Mouse (Mus musculus) megakaryocyte, embryonic 14.5 days (primary cell): Measurements from ENCODE around the gene Mosmo.

Experiments used
- FLI1 ChIP-seq: IDR thresholded peaks from 2 replicates; pipeline ENCODE4 v1.6.1; 2012; ENCODE audit warnings: low read length, inconsistent platforms, mixed read lengths
- GATA1 ChIP-seq: IDR thresholded peaks from 3 replicates; pipeline ENCODE4 v1.6.1; 2012; ENCODE audit warnings: mixed read lengths, low read length, inconsistent platforms, borderline replicate concordance

DNA sequence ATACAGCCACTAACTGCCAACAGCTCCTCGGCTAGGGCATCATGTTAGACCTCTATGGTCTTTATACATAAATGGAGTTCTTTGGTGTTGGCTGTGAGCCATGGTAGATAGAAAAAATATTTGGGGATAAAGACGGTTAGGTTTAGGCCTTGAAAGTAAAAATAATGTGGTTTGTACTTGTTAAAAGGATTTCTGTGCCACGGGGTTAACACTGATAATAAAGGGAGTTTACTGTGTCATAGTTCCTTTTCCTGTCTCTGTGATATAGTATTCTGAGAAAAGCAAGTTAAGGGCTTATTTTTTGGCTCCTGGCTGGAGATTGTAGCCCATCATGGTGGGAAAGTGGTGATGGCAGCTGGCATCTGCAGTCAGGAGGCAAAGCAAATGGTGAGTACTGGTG is 26.5 kb downstream of the Mosmo start:
- TF ChIP-seq GATA1, result no peak
- TF ChIP-seq FLI1, result no peak
